Mouse (Mus musculus) kidney, postnatal 10 days (tissue): ENCODE measurements around the gene Atp12a.

Experiments
- DNase-seq: peaks from one replicate; pipeline ENCODE4 v3.0.0; 2021; ENCODE audit warnings: mixed read lengths

Atp12a gene

GRCm38 (mm10) chr14:56379336-56379735 lies 14.5 kb downstream of the Atp12a start:
- no peak for DNase-seq

- DNase-seq: no peak
These were observed 17.5 kb downstream of the Atp12a start for GRCm38 (mm10) chr14:56382366-56382765.

GRCm38 (mm10) chr14:56390247-56390646 lies 25.4 kb downstream of the Atp12a start:
- DNase-seq: no peak

- DNase-seq: no peak
These were observed 28.9 kb downstream of the Atp12a start for GRCm38 (mm10) chr14:56393704-56394312.

- peak; percentile 65 for DNase-seq
These were observed 33.1 kb downstream of the Atp12a start for GRCm38 (mm10) chr14:56398001-56398400.

- DNase-seq: no peak
These were observed 37.6 kb downstream of the Atp12a start, which contains the start of gene Rnf17 for GRCm38 (mm10) chr14:56402311-56403071. Rnf17 (plus strand) TSS chr14:56402581.

- no peak for DNase-seq
These were observed 38.2 kb downstream of the Atp12a start for GRCm38 (mm10) chr14:56403072-56403375.
